Mouse (Mus musculus) macrophage (primary cell): Measurements from ENCODE around the gene Ssbp4. TPM values are rescaled to one million over a fixed set of nuclear protein-coding genes. Genes with fewer than 3 reads are reported as not detected.

ENCODE experiments used
- H3K27ac ChIP-seq: fragments of 350-480 bp; formaldehyde crosslinking; 2 replicates; pipeline ENCODE4 v1.9.0; 2021
- H3K36me3 ChIP-seq: fragments of 350-480 bp; formaldehyde crosslinking; 2 replicates; pipeline ENCODE4 v1.9.0; 2021; ENCODE audit errors: inconsistent target
- H3K4me3 ChIP-seq: fragments of 350-480 bp; formaldehyde crosslinking; 2 replicates; pipeline ENCODE4 v1.9.0; 2021; ENCODE audit errors: inconsistent target
- H3K79me2 ChIP-seq: fragments of 350-480 bp; formaldehyde crosslinking; 2 replicates; pipeline ENCODE4 v1.9.0; 2021; ENCODE audit errors: inconsistent target
- WGBS: methylation state at CpG from one replicate; pipeline ENCODE4 v1.1.7; 2026; ENCODE audit warnings: inconsistent platforms; ENCODE audit not compliant: missing documents; 5-methylcytosine and 5-hydroxymethylcytosine counted together
- polyA plus RNA-seq: library from polyadenylated mRNA; stranded (reverse); fragments of 250-400 nt; gene quantifications from 3 replicates; pipeline ENCODE4 v1.2.4, GENCODE M21; 2018; ENCODE audit warnings: inconsistent platforms

The Ssbp4 gene
- polyA plus RNA-seq, 1 experiment from 2014 or later: 71.4 TPM

DNA sequence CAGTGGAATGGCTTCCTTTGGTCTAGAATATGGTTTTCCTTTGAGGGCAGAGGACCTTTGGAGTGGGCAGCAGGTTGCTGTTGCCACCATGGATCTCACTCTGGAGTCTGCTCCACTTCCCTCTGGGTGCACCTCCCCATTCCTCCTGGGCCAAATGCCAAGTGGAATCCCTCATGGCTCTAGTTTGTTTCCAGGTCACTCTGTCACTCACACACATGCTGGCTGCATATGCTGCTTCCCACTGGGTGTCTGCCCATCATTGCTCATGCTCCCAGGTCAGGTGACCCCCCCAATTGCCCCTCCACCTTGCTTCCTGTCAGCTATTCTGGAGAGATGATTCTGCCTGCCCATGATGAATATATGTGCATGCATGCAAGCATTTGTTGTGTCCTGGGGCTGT, 54.9 kb downstream of the Ssbp4 start:
- peak overlapping the region; percentile 17; the same call in 1 of the 2 replicates for H3K27ac ChIP-seq
- H3K79me2 ChIP-seq: peaks cover 100% of the 10 kb centered on the region
- no peaks in the 10 kb centered on the region for H3K36me3 ChIP-seq
- H3K4me3 ChIP-seq: no peak overlapping the region

DNA sequence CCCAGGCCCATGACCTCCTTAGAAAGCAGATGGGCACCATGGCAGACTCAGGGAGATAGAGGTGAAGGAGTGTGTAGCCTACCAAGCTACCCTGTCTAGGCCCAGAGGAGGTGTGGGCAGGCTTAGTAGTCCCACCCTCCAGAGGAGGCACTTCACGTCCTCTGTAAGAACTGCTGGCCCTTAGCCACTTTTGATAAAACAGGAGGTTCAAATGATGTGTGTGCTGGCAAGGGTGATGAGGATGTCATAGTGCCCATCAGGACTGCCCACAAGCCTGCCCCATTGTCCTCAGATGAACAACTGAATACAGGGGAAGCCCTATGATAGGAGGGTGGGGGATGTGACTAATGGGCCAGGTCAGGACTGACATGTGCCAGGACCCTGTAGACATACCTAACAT, 55.8 kb downstream of the Ssbp4 start:
- peak overlapping the region; percentile 92; the same call in 1 of the 2 replicates for H3K27ac ChIP-seq
- H3K4me3 ChIP-seq: no peak overlapping the region
- H3K36me3 ChIP-seq: no peaks in the 10 kb centered on the region
- peaks cover 100% of the 10 kb centered on the region for H3K79me2 ChIP-seq
- WGBS: 90% methylated on average over 1 of the region's 1 CpGs

DNA sequence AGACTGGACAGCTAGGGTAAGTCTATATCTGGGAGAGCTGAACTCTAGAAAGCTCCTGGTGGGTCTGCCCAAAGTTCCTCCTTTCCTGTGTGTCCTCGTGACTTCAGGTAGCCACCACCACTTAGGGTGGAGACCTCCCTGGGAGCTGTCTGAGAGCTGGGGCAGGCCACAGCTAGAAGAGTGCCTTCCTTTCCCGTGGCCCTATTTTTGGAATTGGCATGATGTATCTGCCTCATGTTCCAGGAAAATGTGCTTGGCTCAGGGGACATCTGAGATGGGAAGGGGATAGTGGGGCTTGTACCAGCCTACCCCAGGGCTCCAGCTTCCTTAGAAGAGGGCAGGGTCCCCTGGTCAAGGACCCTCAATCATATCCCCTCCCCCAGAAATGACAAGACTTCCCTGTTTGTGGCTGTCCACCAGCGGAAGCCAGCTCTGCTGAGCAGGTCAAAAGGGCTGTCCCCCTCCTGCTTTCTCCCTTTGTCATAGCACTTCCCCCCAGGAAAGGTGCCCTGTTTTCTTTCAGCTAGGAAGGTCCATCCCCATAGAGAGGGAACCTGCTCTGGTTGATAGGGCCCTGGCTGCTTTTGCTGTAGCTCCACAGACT, 57.0 kb downstream of the Ssbp4 start:
- 19% methylated on average over 3 of the region's 3 CpGs for WGBS
- H3K79me2 ChIP-seq: peaks cover 100% of the 10 kb centered on the region
- H3K36me3 ChIP-seq: no peaks in the 10 kb centered on the region
- H3K4me3 ChIP-seq: no peak overlapping the region
- peak overlapping the region; percentile 92 for H3K27ac ChIP-seq

DNA sequence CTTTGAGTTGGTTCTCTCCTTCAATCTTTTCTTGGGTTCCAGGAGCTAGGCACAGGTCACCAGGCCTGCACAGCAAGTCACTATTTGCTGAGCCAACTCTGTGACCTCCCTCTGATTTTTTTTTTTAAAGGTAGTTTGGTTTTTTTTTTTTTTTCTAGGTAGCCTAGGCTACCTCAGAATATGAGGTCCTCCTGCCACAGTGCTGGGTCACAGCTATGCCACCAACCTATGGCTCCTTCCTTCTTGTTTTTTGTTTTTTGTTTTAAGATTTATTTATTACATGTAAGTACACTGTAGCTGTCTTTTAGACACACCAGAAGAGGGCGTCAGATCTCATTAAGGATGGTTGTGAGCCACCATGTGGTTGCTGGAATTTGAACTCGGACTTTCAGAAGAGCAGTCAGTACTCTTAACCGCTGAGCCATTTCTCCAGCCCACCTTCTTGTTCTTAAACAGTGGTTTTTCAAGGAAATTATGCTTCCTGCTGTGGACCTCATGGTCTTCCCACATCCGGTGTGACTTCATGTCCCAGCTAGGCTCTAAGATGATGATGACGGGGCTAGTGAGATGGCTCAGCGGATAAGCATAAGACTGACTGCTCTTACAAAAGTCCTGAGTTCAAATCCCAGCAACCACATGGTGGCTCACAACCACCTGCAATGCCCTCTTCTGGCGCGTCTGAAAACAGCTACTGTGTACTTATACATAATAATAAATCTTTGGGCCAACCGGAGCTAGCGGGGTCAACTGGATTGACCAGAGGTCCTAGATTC, 59.1 kb downstream of the Ssbp4 start:
- no peak overlapping the region for H3K4me3 ChIP-seq
- peaks cover 100% of the 10 kb centered on the region for H3K79me2 ChIP-seq
- H3K27ac ChIP-seq: peak overlapping the region; percentile 92
- H3K36me3 ChIP-seq: no peaks in the 10 kb centered on the region
- WGBS: 35% methylated on average over 10 of the region's 10 CpGs

DNA sequence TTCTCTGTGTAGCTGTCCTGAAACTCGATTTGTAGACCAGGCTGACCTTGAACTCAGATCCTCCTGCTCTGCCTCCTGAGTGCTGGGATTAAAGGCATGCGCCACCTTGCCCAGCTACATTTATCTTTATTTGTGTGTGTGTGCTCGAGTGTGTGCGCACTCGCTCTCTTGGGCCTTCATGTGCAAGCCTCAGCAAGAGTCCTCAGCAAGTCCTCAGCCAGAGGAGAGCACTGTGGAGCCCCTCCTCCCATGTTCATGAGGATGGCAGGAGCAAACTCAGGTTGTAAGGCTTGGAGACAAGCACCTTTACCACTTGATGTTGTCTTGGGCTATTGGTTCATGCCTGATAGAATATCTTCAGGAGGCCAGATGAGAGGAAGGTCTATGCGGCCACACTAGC, 60.9 kb downstream of the Ssbp4 start:
- WGBS: 94% methylated on average over 6 of the region's 6 CpGs
- Histone ChIP-seq H3K4me3 (no peak overlapping the region), H3K79me2 (peaks cover 96% of the 10 kb centered on the region), H3K27ac (peak overlapping the region; percentile 92), H3K36me3 (no peaks in the 10 kb centered on the region)

Other genes starting within 250 kb of the Ssbp4 start
- 0.20 to 0.42 TPM in 2 of 3 replicates, not detected in the other for gene Comp, start 235.3 kb downstream of the Ssbp4 start, polyA plus RNA-seq
- 3.6 to 9.4 TPM (median 4.1 TPM) in 3 replicates for gene Crtc1, start 169.3 kb downstream of the Ssbp4 start, polyA plus RNA-seq
- gene Klhl26, start 131.9 kb downstream of the Ssbp4 start, polyA plus RNA-seq: 5.9 to 7.7 TPM (median 7.4 TPM) in 3 replicates
- gene Tmem59l, start 121.5 kb downstream of the Ssbp4 start, polyA plus RNA-seq: not detected in 3 replicates
- not detected in 3 replicates for gene Crlf1, start 115.7 kb downstream of the Ssbp4 start, polyA plus RNA-seq
- gene Rex1bd, start 102.1 kb downstream of the Ssbp4 start, polyA plus RNA-seq: 37.3 to 87.0 TPM (median 75.4 TPM) in 3 replicates
- 907 to 1,116 TPM (median 1,045 TPM) in 3 replicates for gene Uba52, start 98.1 kb downstream of the Ssbp4 start, polyA plus RNA-seq
- gene Fkbp8, start 81.1 kb downstream of the Ssbp4 start, polyA plus RNA-seq: 103 to 188 TPM (median 181 TPM) in 3 replicates
- gene Kxd1, start 80.9 kb downstream of the Ssbp4 start, polyA plus RNA-seq: 50.0 to 80.3 TPM (median 65.4 TPM) in 3 replicates
- gene Ell, start 69.4 kb downstream of the Ssbp4 start, polyA plus RNA-seq: 18.8 to 33.9 TPM (median 21.7 TPM) in 3 replicates
- gene Isyna1, start 14.5 kb downstream of the Ssbp4 start, polyA plus RNA-seq: 26.5 to 53.2 TPM (median 51.1 TPM) in 3 replicates
- 104 to 230 TPM (median 156 TPM) in 3 replicates for gene Lrrc25, start 7.3 kb upstream of the Ssbp4 start, polyA plus RNA-seq
- 24.3 to 124 TPM (median 74.3 TPM) in 3 replicates for gene Gdf15, start 23.6 kb upstream of the Ssbp4 start, polyA plus RNA-seq
- 19.1 to 57.8 TPM (median 24.3 TPM) in 3 replicates for gene Pgpep1, start 51.5 kb upstream of the Ssbp4 start, polyA plus RNA-seq
- gene Lsm4, start 64.4 kb upstream of the Ssbp4 start, polyA plus RNA-seq: 47.7 to 66.4 TPM (median 48.9 TPM) in 3 replicates
- gene Jund, start 90.1 kb upstream of the Ssbp4 start, polyA plus RNA-seq: 29.7 to 79.6 TPM (median 40.0 TPM) in 3 replicates
- gene Iqcn, start 94.6 kb upstream of the Ssbp4 start, polyA plus RNA-seq: not detected in 3 replicates
- gene Gm3336, start 109.7 kb upstream of the Ssbp4 start, polyA plus RNA-seq: not detected in 3 replicates
- not detected in 3 replicates for gene Pde4c, start 114.8 kb upstream of the Ssbp4 start, polyA plus RNA-seq
- 3.2 to 5.2 TPM (median 3.7 TPM) in 3 replicates for gene Rab3a, start 145.8 kb upstream of the Ssbp4 start, polyA plus RNA-seq
- 26.0 to 40.2 TPM (median 29.3 TPM) in 3 replicates for gene Mpv17l2, start 152.1 kb upstream of the Ssbp4 start, polyA plus RNA-seq
- gene Pik3r2, start 167.8 kb upstream of the Ssbp4 start, polyA plus RNA-seq: 23.2 to 26.1 TPM (median 23.3 TPM) in 3 replicates
- gene Mast3, start 196.2 kb upstream of the Ssbp4 start, polyA plus RNA-seq: 40.6 to 60.5 TPM (median 46.5 TPM) in 3 replicates
- 1.4 to 7.6 TPM (median 1.6 TPM) in 3 replicates for gene Il12rb1, start 199.6 kb upstream of the Ssbp4 start, polyA plus RNA-seq
- 8.1 to 21.9 TPM (median 12.1 TPM) in 3 replicates for gene Arrdc2, start 230.8 kb upstream of the Ssbp4 start, polyA plus RNA-seq